Mouse (Mus musculus) thymus, postnatal 4 days (tissue): ENCODE results near the gene Tbx2.

Source experiments
- DNase-seq: peaks from one replicate; pipeline ENCODE4 v3.0.0; 2021

Gene Tbx2

GRCm38 (mm10) chr11:85832231-85832924, at the start of gene Tbx2:
Tbx2 (plus strand) TSS chr11:85832551.
- peak; percentile 40 for DNase-seq

- DNase-seq: no peak
Measured at GRCm38 (mm10) chr11:85786113-85786718, 46.1 kb upstream of the Tbx2 start.

GRCm38 (mm10) chr11:85789750-85790149, 42.6 kb upstream of the Tbx2 start:
- no peak for DNase-seq

DNA sequence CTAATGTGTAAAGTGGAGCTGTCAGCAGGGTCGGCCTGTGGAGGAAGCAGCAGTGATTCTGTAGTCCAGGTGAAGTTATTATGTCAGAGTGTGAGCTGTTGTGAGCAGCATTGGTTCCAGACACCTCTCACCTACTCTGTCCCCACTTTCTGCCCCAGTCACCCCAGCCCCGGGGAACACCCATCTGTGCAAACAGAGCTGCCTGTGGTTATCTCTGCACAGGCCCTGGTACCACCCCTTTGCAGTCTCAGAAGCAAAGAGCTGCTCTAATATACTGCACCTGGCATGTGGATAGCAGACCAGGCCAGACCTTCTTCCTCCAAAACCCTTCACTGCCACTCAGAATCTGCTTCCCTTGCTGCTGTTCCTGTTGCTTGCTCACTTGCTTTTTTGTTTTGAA, 42.1 kb upstream of the Tbx2 start:
- DNase-seq: no peak

GRCm38 (mm10) chr11:85791212-85791611, 41.1 kb upstream of the Tbx2 start:
- DNase-seq: no peak

DNA sequence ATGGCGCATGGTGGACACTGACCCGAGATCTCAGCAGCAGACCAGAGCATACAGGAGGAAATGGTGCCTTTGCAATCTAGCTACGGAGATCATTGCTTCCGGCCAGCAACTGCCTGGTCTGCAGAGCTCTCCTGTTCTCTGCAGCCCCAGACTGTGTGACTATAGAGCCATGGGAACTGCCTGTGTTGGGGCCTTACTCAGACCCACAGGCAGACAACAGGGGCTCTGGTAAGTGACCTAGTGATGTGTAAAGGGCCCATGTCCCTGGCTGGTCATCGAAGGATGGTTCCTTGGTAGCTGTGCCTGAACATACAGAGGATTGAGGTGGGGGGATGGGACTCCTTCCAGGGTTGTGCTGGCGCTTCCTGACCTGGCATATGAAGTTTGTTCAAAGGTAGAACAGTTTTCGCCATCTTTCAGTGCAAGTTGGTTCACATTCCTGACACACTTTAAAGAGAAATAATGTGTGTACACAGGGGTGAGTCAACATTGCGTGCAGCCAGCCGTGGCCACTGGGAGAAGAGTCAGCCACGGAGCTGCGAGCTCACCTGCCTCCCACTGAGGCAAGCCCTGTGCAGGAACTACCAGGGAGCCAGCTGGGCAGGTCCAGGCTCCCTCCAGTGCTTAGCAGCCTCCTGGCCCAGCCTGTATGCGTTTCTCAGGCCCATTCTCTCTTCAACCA, 39.7 kb upstream of the Tbx2 start:
- no peak for DNase-seq

GRCm38 (mm10) chr11:85799456-85799855, 32.9 kb upstream of the Tbx2 start:
- DNase-seq: no peak

DNA sequence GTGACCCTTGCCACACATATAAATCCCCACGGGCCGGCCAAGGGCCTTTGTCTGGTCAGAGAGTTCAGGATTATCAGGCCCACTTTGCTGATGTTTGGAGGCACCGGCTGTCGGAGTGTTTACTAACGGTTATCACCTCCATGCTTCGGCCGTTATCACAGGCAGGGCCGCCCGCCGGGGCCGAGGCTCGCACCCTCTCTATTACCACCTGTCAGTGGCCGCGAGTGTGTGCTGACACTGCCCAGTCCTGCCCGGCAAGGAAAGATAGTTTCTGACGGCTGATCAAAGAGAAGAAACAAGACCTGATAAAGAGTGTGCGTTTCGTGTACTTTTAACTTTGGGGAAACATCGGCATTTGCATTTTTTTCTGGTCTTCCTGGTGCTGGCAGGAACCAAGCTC, 32.5 kb upstream of the Tbx2 start:
- DNase-seq: no peak

DNA sequence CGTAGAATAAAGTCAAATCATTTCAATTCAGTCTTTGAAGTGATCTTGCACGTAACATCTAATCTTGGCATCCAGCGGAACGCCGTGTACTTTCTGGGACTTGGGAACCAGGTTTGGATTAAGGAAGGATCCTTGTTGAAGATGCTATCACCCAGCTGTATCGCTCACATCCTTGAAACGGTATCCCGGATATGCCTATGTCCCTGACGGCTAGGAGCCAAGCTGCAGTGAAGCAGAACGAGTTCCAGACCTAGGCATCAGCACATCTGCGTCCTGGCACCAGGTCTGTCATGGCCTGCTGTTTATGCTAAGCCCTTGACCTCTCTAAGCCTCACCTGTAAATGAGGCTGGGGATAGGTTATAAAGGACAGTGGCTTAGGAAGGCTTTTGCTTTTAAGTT, 32.0 kb upstream of the Tbx2 start:
- no peak for DNase-seq

- no peak for DNase-seq
Measured at GRCm38 (mm10) chr11:85804048-85804447, 28.3 kb upstream of the Tbx2 start.

GRCm38 (mm10) chr11:85805779-85806178, 26.6 kb upstream of the Tbx2 start:
- DNase-seq: no peak

- no peak for DNase-seq
Measured at GRCm38 (mm10) chr11:85807353-85807752, 25.0 kb upstream of the Tbx2 start.

GRCm38 (mm10) chr11:85811229-85811628, 21.1 kb upstream of the Tbx2 start:
- DNase-seq: no peak

- DNase-seq: no peak
Measured at GRCm38 (mm10) chr11:85811676-85812075, 20.7 kb upstream of the Tbx2 start.

- DNase-seq: no peak
Measured at GRCm38 (mm10) chr11:85812201-85812966, 20.0 kb upstream of the Tbx2 start.

GRCm38 (mm10) chr11:85814678-85815077, 17.7 kb upstream of the Tbx2 start:
- no peak for DNase-seq

GRCm38 (mm10) chr11:85816471-85816870, 15.9 kb upstream of the Tbx2 start:
- DNase-seq: no peak

DNA sequence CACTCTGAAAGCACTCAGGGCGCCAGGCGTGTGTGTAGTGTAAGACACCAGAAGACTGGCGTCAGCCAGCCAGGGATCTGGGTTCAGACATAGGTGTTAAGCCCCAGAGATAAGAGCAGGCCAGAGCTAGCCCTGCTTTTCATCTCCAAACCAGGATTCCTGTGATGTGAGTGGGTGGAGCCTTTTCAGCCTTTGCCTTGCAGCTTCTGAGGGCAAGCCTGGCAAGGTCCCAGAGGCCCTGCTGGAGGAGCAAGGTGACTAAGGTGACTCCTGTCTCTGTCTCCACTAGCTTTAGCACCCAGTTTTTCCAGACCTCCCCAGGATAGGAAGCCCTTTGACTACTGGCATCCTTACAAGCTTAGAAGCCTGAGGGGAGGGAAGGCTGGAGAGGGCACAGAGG, 13.9 kb upstream of the Tbx2 start:
- DNase-seq: no peak

DNA sequence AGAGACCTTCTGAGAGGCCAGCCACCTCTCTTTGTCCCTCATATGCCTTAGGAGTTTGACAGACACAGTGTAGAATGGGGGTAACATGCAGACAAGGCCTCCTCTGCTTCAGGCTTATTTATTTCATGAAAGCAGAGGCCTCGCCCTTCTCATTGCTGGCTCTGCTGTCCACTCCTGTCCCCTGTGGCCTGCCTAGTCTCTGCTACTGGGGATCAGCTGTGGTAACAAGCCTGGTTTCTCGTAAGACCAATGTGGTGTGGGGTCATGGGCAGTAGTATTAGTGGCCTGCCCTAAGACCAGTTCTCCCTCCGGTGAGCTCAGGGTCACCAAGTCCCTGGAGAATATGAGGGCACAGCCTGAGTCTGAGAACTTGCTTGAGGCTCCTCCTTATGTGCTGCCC, 11.4 kb upstream of the Tbx2 start:
- no peak for DNase-seq

DNA sequence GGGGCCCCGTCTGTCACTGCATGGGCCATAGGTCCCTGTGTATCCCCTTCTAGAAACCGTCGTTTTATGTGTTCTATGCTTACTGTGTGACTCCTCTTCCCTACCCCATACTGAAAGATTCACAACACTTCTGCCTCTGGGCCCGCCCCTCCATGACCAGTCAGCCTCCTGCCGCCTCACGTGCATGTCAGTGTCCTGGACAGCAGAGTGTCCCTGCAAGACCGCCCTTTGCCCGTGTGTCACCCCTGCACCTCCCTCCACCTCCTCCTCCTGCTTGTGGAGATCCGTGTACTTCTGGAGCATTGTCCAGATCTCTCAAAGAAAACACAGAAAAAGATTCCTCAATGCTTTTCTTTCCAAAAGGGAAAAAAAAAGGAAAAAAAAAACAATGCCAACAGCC, 10.7 kb upstream of the Tbx2 start:
- no peak for DNase-seq

DNA sequence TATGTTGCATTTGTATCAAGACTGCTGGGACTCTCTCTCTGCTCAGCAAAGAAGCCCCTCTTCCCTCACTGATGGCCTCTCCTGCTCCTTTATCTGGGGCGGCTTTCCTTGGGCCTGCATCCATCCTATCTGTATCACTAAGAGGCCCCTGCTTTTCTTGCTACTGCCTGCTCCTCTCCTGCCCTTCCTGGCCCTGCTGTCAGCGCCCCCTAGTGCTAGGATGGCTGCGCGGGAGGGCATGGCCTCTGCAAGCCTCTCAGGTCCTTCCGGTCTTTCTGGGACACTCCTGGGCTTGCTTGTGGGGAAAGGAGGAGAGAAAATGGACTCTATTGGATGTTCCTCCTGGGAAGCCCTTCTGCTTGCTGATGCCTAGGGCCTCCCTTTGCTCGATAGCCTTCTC, 9.2 kb upstream of the Tbx2 start:
- DNase-seq: peak; percentile 92

DNA sequence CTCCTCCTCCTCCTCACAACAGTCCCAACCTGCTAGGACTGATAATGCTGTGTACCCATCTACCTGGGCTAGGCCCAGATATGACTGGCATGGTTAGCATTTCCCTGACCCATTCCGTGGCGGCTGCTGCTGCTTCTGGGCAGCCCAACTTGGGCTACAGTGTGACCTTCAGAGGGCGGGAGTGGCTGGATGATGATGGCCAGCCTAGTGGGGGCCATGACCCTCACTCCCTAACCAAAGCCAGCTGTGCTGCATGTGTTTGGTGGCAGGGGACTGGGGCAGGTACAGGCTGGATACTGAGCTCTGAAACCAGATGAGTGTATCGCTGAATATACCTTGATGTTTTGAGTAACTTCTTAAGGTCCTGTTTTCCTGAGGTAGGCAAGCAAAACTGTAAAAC, 8.6 kb upstream of the Tbx2 start:
- DNase-seq: no peak

DNA sequence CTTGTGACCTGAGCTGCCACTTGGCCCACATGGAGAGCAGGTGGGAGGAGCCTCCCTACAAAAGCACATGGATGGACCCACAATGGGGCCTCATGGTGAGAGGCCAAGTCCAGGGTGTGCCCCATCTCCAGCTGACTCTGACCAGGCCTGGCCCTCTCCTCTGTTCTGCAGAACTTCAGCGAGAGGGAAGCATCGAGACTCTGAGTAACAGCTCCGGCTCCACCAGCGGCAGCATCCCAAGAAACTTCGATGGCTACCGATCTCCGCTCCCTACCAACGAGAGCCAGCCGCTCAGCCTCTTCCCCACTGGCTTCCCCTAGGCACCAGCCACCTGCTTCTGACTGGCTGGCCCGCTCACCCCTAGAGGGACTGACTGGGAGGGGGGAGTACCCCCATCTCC, 7.3 kb upstream of the Tbx2 start:
- no peak for DNase-seq

GRCm38 (mm10) chr11:85825823-85826222, 6.5 kb upstream of the Tbx2 start:
- DNase-seq: no peak
